Mouse (Mus musculus): ENCODE data around the gene Cyb561d2.

The Cyb561d2 gene

GRCm38 (mm10) chr9:107549297-107550074 lies 7.5 kb upstream of the Cyb561d2 start:
- CTCF ChIA-PET = interaction anchor here in 2 of 4 experiments (1.5 to 1.8 kb wide), 2 partner anchors 8 to 175 kb away, joined by 4 to 6 read pairs; partner anchors contain the start of genes Cyb561d2 (in 1 of the 2) and Nprl2 (in 1 of the 2)
- POLR2A ChIA-PET = interaction anchor here in 3 of 4 experiments (0.9 to 8.8 kb wide), 15 partner anchors 8 to 657 kb away, joined by 3 to 129 read pairs (median 8); partner anchors contain the start of genes Cyb561d2 (in 2 of the 3), Hyal2 (in 2 of the 3), Nprl2 (in 2 of the 3) and Tmem115 (in 2 of the 3)

- POLR2A ChIA-PET = interaction anchor here in 2 of 4 experiments (0.9 to 8.8 kb wide), 9 partner anchors 15 to 81 kb away, joined by 3 to 92 read pairs (median 7); partner anchors contain the start of genes Hyal3 (in 2 of the 2), Hyal1 (in 1 of the 2), Hyal2 (in 1 of the 2) and Tmem115 (in 1 of the 2)
- CTCF ChIA-PET = no interaction called here
Observed at GRCm38 (mm10) chr9:107548820-107549219, 6.8 kb upstream of the Cyb561d2 start.

GRCm38 (mm10) chr9:107547957-107548356 lies 6.0 kb upstream of the Cyb561d2 start:
- ChIA-PET POLR2A (interaction anchor here in 3 of 4 experiments (0.8 to 8.8 kb wide), 11 partner anchors 14 to 325 kb away, joined by 3 to 92 read pairs (median 5); partner anchors contain the start of genes Gnai2 (in 1 of the 3), Hyal2 (in 1 of the 3), Hyal3 (in 1 of the 3) and Ifrd2 (in 1 of the 3)), CTCF (interaction anchor here in 2 of 4 experiments (0.8 to 1.9 kb wide), 6 partner anchors 13 to 174 kb away, joined by 3 to 6 read pairs (median 3); partner anchors contain the start of gene Tusc2 (in 1 of the 2))

- ChIA-PET CTCF (interaction anchor here in 3 of 4 experiments (0.5 to 1.9 kb wide), 19 partner anchors 12 to 904 kb away, joined by 3 to 13 read pairs (median 3); partner anchors contain the start of genes Gnai2 (in 1 of the 3), Tmem115 (in 1 of the 3) and Tusc2 (in 1 of the 3)), POLR2A (interaction anchor here in 3 of 4 experiments (0.5 to 9.0 kb wide), 31 partner anchors 8 to 1220 kb away, joined by 3 to 62 read pairs (median 4); partner anchors contain the start of genes Ifrd2 (in 3 of the 3), Hyal3 (in 2 of the 3), Tmem115 (in 2 of the 3) and Cacna2d2 (in 1 of the 3))
Observed at GRCm38 (mm10) chr9:107547026-107547425, 5.0 kb upstream of the Cyb561d2 start, which contains the start of gene Zmynd10. Gene Zmynd10 (plus strand): TSS chr9:107547298.

- POLR2A ChIA-PET = interaction anchor here in 2 of 4 experiments (0.7 to 9.0 kb wide), 7 partner anchors 10 to 146 kb away, joined by 3 to 62 read pairs (median 4); partner anchors contain the start of genes Cacna2d2 (in 1 of the 2) and Tmem115 (in 1 of the 2)
- CTCF ChIA-PET = interaction anchor here in 2 of 4 experiments (0.6 to 2.0 kb wide), 7 partner anchors 9 to 206 kb away, joined by 3 to 4 read pairs (median 4); no protein-coding TSS in a partner anchor
Observed at GRCm38 (mm10) chr9:107545602-107546001, 3.6 kb upstream of the Cyb561d2 start.

GRCm38 (mm10) chr9:107545199-107545598 lies 3.2 kb upstream of the Cyb561d2 start:
- ChIA-PET POLR2A (interaction anchor here in 2 of 4 experiments (1.0 to 9.0 kb wide), 4 partner anchors 10 to 62 kb away, joined by 3 to 62 read pairs (median 4); partner anchors contain the start of gene Tmem115 (in 1 of the 2)), CTCF (interaction anchor here in 2 of 4 experiments (0.6 to 2.0 kb wide), 8 partner anchors 9 to 206 kb away, joined by 3 to 4 read pairs (median 4); no protein-coding TSS in a partner anchor)

- CTCF ChIA-PET = interaction anchor here in 2 of 4 experiments (0.7 to 2.0 kb wide), 7 partner anchors 10 to 207 kb away, joined by 3 to 4 read pairs (median 4); no protein-coding TSS in a partner anchor
- POLR2A ChIA-PET = interaction anchor here in 3 of 4 experiments (1.0 to 9.0 kb wide), 6 partner anchors 9 to 62 kb away, joined by 3 to 77 read pairs (median 4); partner anchors contain the start of genes Rassf1 (in 1 of the 3) and Tmem115 (in 1 of the 3)
Observed at GRCm38 (mm10) chr9:107544729-107545128, 2.7 kb upstream of the Cyb561d2 start.

- ChIA-PET POLR2A (interaction anchor here in 3 of 4 experiments (1.0 to 9.0 kb wide), 8 partner anchors 9 to 31 kb away, joined by 3 to 77 read pairs (median 13); partner anchors contain the start of genes Tmem115 (in 2 of the 3) and Rassf1 (in 1 of the 3)), CTCF (interaction anchor here in 2 of 4 experiments (1.2 kb wide), 2 partner anchors 22 kb away, joined by 3 to 4 read pairs; no protein-coding TSS in a partner anchor)
Observed at GRCm38 (mm10) chr9:107544196-107544700, 2.3 kb upstream of the Cyb561d2 start.

- CTCF ChIA-PET = interaction anchor here in 3 of 4 experiments (0.5 to 2.4 kb wide), 10 partner anchors 10 to 172 kb away, joined by 3 to 15 read pairs (median 4); partner anchors contain the start of gene Tmem115 (in 2 of the 3)
- POLR2A ChIA-PET = interaction anchor here in 3 of 4 experiments (0.6 to 9.0 kb wide), 22 partner anchors 8 to 247 kb away, joined by 3 to 77 read pairs (median 6); partner anchors contain the start of genes Ifrd2 (in 2 of the 3), Rassf1 (in 2 of the 3), Tmem115 (in 2 of the 3) and Tusc2 (in 2 of the 3)
Observed at GRCm38 (mm10) chr9:107543299-107543698, 1.3 kb upstream of the Cyb561d2 start.

GRCm38 (mm10) chr9:107542721-107543120 lies 728 bp upstream of the Cyb561d2 start:
- ChIA-PET CTCF (interaction anchor here in 3 of 4 experiments (0.6 to 2.4 kb wide), 15 partner anchors 9 to 747 kb away, joined by 3 to 15 read pairs (median 3); partner anchors contain the start of genes Tmem115 (in 2 of the 3), Ifrd2 (in 1 of the 3) and Nicn1 (in 1 of the 3)), POLR2A (interaction anchor here in 3 of 4 experiments (0.6 to 9.0 kb wide), 32 partner anchors 8 to 247 kb away, joined by 3 to 77 read pairs (median 4); partner anchors contain the start of genes Tmem115 (in 3 of the 3), Gnai2 (in 2 of the 3), Hyal1 (in 2 of the 3) and Ifrd2 (in 2 of the 3))

- ChIA-PET CTCF (interaction anchor here in 3 of 4 experiments (0.6 to 2.4 kb wide), 20 partner anchors 8 to 748 kb away, joined by 3 to 15 read pairs (median 4); partner anchors contain the start of genes Tmem115 (in 3 of the 3), Ifrd2 (in 1 of the 3) and Nicn1 (in 1 of the 3)), POLR2A (interaction anchor here in 3 of 4 experiments (0.6 to 9.0 kb wide), 46 partner anchors 8 to 851 kb away, joined by 3 to 77 read pairs (median 4); partner anchors contain the start of genes 6430571L13Rik (in 3 of the 3), Tmem115 (in 3 of the 3), Gnai2 (in 2 of the 3) and Hyal1 (in 2 of the 3))
Observed at GRCm38 (mm10) chr9:107542352-107542686, 326 bp upstream of the Cyb561d2 start.

GRCm38 (mm10) chr9:107541005-107541404 lies 988 bp downstream of the Cyb561d2 start:
- ChIA-PET POLR2A (interaction anchor here in 3 of 4 experiments (0.5 to 9.0 kb wide), 27 partner anchors 9 to 649 kb away, joined by 3 to 77 read pairs (median 7); partner anchors contain the start of genes Rassf1 (in 3 of the 3), Hyal1 (in 2 of the 3), Ifrd2 (in 2 of the 3) and 6430571L13Rik (in 1 of the 3)), CTCF (interaction anchor here in 2 of 4 experiments (0.5 to 2.4 kb wide), 8 partner anchors 8 to 208 kb away, joined by 3 to 15 read pairs (median 4); partner anchors contain the start of genes 6430571L13Rik (in 1 of the 2) and Tmem115 (in 1 of the 2))

GRCm38 (mm10) chr9:107540420-107540819 lies 1.6 kb downstream of the Cyb561d2 start:
- ChIA-PET CTCF (interaction anchor here in 2 of 4 experiments (0.5 to 1.7 kb wide), 3 partner anchors 10 to 207 kb away, joined by 3 to 7 read pairs (median 3); partner anchors contain the start of gene 6430571L13Rik (in 1 of the 2)), POLR2A (interaction anchor here in 3 of 4 experiments (0.5 to 9.0 kb wide), 13 partner anchors 10 to 648 kb away, joined by 3 to 77 read pairs (median 10); partner anchors contain the start of genes Ifrd2 (in 2 of the 3), 6430571L13Rik (in 1 of the 3), Hyal1 (in 1 of the 3) and Hyal2 (in 1 of the 3))

- CTCF ChIA-PET = interaction anchor here in 2 of 4 experiments (0.6 to 0.9 kb wide), 2 partner anchors 11 to 184 kb away, joined by 3 to 4 read pairs; no protein-coding TSS in a partner anchor
- POLR2A ChIA-PET = interaction anchor here in 2 of 4 experiments (1.2 to 9.0 kb wide), 9 partner anchors 11 to 199 kb away, joined by 3 to 77 read pairs (median 13); partner anchors contain the start of genes Rassf1 (in 2 of the 2), 6430571L13Rik (in 1 of the 2), Hyal1 (in 1 of the 2) and Hyal2 (in 1 of the 2)
Observed at GRCm38 (mm10) chr9:107539940-107540339, 2.1 kb downstream of the Cyb561d2 start.

- POLR2A ChIA-PET = interaction anchor here in 2 of 4 experiments (0.9 to 9.0 kb wide), 4 partner anchors 12 to 57 kb away, joined by 3 to 62 read pairs (median 4); partner anchors contain the start of genes Ifrd2 (in 1 of the 2) and Rassf1 (in 1 of the 2)
Observed at GRCm38 (mm10) chr9:107538711-107539110, 3.3 kb downstream of the Cyb561d2 start.

GRCm38 (mm10) chr9:107538231-107538630 lies 3.8 kb downstream of the Cyb561d2 start:
- ChIA-PET POLR2A (interaction anchor here in 1 of 4 experiments (0.9 to 2.0 kb wide), 2 partner anchors 49 to 58 kb away, joined by 3 to 5 read pairs; partner anchors contain the start of gene Ifrd2), CTCF (no interaction called here)

More at GRCm38 (mm10) chr9:107538711-107539110, 3.3 kb downstream of the Cyb561d2 start:
- CTCF ChIA-PET = no interaction called here

Measured in embryonic stem cell, embryonic (primary cell).